Mouse (Mus musculus) lung, postnatal 14 days (tissue): ENCODE measurements at regions not wholly inside any gene's neighbourhood (a gene's known extent, or its start where the extent isn't known, plus 50 kb on each side); places are given as distances from the start of the nearest gene placed in this dataset.
A peak's percentile ranks its signal among the peaks of the same experiment; 100 is the strongest.

Experiments used
- DNase-seq: peaks from one replicate; pipeline ENCODE4 v3.0.0; 2021

- no peak for DNase-seq
These were observed 453.6 kb downstream of the Hsfy2 start for GRCm38 (mm10) chr1:56183503-56184198.

DNA sequence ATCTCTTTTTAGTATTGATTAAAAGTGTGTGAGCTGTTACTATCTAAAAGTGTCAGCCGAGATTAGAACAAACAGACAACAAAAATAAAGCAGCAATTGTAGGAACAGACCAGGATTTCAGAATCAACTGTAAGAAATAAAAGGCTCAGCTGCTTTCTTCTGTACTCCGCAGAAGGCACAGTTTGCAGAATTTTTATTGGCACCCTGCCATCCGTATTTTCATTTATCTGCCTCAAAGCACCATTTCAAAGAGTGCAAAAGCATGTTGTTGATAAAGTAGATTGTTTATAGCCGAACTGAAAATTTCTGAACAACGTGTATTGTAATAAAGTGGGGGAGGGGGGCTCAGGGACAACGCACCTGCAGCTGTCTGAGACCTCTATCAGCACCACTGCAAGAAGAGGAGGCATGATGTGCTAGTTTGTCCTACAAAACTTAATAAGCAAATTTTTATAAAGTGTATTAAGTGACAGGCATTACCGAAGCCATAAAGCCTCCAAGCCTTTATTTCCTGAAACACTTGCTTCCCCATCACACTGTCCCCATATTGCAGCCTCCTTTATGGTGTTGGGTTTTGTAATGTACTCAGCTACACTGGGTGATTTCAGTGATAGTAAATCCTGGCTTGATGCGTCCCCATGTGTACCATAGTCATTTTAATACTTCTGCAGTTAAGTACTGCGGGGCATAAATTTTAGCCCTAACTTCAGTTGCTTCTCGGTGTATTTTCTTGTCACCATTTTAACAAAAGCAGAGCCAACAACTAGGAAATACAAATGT lies 457.8 kb downstream of the Hsfy2 start:
- no peak for DNase-seq

GRCm38 (mm10) chr1:56171157-56171556 lies 466.1 kb downstream of the Hsfy2 start:
- DNase-seq: no peak

DNA sequence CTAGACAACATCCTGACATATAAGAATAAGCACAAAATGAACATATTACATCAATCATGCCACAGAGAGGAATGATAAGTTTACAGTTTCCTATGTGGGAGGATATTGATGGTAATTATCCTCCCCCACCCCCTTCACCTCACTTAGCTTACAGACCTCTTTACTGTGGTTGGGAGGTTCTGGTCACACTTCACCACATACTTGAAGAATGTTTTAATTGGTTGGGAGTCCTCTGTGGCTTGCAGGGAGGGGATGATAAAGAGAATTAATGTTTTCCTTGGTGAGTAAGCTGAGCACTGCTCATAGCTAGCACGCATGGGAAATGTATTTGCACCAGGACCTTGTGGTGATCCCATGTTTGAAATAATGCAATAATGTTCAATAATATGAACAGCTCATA lies 468.5 kb downstream of the Hsfy2 start:
- DNase-seq: no peak

GRCm38 (mm10) chr1:56168063-56168462 lies 469.2 kb downstream of the Hsfy2 start:
- no peak for DNase-seq

DNA sequence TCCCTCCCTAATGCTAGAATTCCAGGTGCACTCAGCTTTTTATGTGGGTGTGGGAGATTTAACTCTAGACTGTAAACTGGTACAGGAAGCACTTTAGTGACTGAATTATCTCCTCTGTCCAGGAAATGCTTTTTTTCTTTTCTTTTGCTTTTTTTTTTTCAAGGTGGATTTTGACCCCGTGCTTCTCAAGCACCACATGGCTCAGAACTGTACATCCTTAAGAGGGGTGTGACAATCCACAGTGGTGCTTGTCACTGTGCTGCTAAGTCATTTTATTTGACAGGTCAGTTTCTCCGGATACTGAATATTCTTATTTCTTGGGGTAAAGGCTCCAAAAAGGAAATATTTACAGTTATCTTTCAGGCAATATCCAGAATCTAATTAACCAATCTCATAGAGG lies 472.0 kb downstream of the Hsfy2 start:
- no peak for DNase-seq

DNA sequence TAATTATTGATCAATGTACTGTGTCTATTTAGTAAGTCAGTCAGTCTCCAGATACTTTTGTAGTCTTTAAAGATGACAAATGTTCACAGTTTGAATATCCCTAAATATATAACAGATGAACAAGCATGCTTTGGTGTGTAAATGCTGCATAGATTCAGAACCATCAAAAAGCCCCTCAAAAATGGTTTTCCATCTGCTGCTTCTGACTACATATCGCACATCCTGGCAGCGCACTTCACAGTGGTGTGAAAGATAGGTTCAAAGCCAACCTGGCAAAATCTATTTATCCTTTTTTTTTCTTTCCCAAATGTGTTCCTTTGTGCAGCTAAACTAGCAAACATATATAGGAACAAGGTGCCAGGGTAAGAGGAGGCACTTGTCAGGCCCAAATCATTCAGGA lies 472.9 kb downstream of the Hsfy2 start:
- DNase-seq: no peak

DNA sequence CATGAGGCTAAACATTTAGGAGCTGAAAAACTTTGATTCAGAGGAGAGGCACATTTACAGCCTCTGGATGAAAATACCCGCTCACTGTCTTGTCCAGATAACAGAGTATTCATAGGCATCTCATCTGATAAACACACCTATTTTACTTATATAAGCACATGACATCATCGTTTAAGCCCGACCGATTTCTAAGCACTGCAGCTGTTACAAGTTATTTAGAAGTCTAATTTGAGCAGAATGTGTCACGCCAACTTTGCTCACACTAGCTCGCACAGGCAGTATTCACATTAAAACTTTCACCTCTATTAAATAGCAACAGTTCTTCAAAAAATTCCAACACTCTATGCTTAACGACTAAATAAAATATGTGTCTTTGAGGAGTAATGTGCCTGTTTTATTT lies 506.3 kb downstream of the Hsfy2 start:
- no peak for DNase-seq

DNA sequence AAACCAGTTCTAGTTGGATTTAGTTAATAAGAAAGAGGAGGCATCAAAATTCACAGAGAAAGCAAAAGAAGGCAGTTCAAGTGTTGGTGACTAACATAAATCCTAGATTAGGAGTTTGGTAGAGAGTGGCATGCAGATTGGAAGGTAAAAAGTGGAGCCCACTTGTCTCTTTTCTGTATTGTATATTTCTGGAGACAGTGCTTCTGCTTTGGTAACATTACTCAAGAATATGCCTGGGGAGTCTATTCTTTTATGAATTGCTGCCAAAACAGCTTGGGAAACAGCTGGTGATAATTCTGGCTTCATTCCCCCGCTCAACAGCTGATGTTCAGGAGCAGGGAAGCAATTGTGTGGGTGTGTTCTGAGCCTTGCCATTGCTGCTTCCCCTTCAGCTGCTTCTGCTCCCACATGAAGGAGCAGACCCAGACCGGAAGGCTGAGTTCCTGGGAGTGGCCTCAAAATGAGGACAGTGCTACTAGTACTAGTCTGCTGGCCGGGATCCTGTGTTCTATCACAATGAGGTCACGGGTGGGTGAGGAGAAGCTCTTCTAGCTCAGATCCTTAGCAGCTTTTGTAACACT lies 547.9 kb downstream of the Hsfy2 start:
- peak; percentile 59 for DNase-seq

GRCm38 (mm10) chr1:56088357-56088756 lies 548.9 kb downstream of the Hsfy2 start:
- no peak for DNase-seq

DNA sequence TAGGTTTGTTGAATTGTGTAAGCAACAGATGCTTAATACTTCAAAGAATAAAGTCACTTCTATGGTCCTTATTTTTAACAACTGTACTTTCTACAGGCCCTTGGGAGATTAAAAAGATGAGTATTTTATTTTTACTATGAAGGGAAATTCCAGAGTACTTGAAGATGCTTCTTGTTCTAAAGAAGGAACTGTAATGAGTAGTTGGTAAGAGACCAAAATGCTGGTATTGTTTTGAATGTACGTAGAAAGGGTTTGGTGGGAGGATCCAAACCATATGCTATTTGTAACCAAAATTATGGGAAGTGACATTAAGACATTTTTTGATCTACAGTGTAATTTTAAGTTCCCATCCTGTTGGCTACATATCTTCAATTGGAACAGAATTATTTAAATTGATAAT lies 560.5 kb downstream of the Hsfy2 start:
- no peak for DNase-seq

DNA sequence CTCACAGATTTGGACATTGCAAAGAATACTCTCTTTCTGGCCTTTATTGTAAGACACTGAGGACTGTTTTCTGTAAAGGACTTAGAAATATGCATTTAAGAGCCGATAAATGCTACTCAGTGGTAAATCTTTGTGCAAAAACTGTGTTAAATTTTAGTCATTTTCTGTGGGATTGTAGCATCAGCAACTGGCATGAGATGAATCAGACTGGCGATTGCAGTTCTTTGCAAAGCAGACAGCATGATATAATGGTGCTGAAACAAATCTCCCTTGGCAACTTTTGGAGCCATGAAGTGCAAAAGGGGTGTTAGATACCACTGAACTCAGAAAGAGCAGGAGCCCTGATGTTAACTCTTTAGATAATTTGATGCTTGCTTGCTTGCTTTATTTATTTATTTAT lies 565.0 kb downstream of the Hsfy2 start:
- DNase-seq: no peak

DNA sequence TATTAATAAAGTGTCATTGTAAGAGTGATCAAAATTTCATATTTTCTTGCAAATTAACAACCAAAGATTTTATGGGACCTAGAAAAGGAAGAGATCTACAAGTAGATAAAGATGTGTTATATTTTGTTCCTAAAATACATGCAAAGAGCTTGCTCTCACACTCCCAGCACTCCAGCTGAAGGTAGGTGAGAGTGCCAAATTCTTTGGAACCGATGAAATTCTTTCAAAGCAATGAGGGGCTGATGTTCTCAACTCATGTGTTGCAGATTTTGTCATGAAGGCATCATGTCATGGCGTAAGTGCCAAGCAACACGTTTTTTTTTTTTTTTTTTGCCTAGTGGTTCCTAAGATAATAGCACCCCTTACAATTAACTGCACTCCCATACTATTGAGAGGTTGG lies 573.8 kb downstream of the Hsfy2 start:
- DNase-seq: no peak
